Mouse (Mus musculus): ENCODE results near the gene Sh2d5.
A peak's percentile ranks its signal among the peaks of the same experiment; 100 is the strongest.

Sh2d5 gene

GRCm38 (mm10) chr4:138250088-138250960 is at the start of gene Sh2d5, which contains the start of gene Kif17:
TSS of gene Sh2d5 (plus strand) at chr4:138250403.
TSS of gene Kif17 (plus strand) at chr4:138250435.
- DNase-seq (ENCODE audit: low read depth), result peak; percentile 96

GRCm38 (mm10) chr4:138200769-138201168 is 49.4 kb upstream of the Sh2d5 start:
- DNase-seq (ENCODE audit: low read depth), result no peak

GRCm38 (mm10) chr4:138201696-138202095 is 48.5 kb upstream of the Sh2d5 start:
- DNase-seq (ENCODE audit: low read depth), result no peak

DNA sequence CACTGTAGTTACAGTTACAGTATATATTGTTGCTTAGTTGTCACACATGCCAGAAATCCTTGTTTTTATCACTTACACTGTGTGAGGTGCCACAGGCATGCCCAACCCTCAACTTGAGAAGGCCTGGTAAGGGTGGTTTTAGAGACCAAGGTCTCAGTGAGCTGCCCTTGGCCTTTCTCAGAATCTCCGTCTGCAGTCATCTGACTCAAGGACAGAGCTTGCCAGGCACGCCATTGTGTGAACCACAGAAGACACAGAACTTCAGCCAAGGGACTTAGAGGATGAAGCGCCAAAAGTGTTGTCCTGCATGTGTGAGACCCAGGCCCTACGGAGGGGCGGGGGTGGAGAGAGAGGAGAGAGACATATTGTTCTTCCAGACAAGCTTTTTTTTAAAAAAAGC is 40.1 kb upstream of the Sh2d5 start:
- no peak for DNase-seq (ENCODE audit: low read depth)

GRCm38 (mm10) chr4:138213861-138214260 is 36.3 kb upstream of the Sh2d5 start:
- DNase-seq (ENCODE audit: low read depth), result peak; percentile 87

- no peak for DNase-seq (ENCODE audit: low read depth)
These were observed 34.5 kb upstream of the Sh2d5 start for GRCm38 (mm10) chr4:138215671-138216199.

GRCm38 (mm10) chr4:138216200-138216890 is 33.9 kb upstream of the Sh2d5 start, which contains the start of gene Hp1bp3:
TSS of gene Hp1bp3 (plus strand) at chr4:138216296.
- peak; percentile 76 for DNase-seq (ENCODE audit: low read depth)

DNA sequence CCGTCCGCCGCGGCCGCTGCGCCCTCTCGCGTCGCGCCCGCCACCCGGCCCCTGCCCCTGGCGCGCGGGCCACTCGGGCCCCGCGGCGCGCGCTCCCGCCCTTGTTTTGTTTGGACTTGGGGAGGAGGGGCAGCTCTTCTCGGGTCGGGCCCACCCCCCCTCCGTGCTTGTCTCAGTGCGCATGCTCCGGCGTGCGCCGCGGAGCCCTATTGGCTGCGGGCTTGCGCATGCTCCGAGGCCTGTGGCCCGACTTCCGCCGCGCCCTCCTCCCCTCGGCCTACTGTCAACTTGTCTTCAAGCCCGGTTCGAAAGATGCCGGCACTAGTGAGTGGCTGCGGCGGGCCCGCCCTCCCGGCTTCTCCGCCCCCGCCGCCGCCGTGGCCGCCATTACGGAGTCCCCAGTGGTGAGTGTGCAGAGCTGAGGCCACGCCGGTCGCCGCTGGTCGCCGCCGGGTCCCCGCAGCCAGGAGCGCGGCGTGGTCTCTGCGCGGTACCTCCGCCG is 33.3 kb upstream of the Sh2d5 start:
- DNase-seq (ENCODE audit: low read depth), result peak; percentile 98

DNA sequence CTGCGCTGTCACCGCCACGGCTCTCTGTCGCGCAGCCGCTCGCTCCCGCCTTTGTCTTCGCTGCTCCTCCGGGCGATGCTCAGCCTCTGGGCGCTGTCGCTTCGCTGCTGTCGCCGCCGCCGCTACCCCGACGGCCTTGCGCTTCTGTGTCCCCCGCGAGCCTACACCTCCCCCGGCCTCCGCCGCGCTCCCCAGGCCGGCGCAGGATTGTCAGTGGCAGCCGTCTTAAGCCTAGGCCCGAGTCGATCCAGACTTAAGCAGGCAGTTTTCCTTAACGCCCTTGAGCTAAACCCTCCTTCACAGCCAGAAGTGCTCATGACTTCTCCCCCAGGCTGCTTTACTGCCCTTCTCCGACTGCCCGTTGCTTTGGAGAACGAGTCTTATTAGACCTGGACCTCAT is 32.8 kb upstream of the Sh2d5 start:
- peak; percentile 43 for DNase-seq (ENCODE audit: low read depth)

DNA sequence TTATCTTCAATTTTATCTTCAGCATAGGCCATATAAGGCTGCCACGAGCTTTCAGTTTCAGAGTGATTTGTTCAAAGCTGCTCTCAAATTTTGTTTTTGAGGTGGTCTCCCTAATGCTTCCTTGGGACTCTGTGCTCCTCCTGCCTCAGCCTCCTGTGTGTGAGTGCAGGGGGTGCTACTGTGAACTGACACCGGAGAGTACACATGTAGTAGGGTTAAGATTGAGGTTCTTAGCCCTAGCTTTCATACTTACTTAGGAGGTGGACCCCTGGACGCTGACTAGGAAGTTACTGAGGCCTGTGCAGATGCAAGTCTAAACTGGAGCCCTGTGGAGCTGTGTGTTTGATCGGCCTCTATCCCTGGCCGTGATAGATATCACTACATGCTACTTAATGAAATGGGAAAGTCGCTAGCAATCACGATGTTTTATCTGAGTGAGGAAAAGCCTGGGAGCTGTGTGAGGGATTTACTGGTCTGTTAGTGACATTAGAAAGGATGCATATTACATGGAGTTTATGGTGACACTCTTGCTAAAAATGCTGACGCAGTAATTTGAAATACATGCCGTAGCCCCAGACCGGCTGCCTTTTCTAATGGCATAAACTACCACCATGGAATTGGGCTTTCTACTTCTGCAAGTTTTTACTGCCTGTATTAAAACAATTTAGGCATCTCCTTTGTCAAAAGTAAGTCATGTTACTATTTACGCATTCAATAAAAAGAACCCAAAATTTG is 32.1 kb upstream of the Sh2d5 start:
- DNase-seq (ENCODE audit: low read depth), result peak; percentile 51

GRCm38 (mm10) chr4:138219331-138219730 is 30.9 kb upstream of the Sh2d5 start:
- DNase-seq (ENCODE audit: low read depth), result no peak

GRCm38 (mm10) chr4:138220761-138221160 is 29.4 kb upstream of the Sh2d5 start:
- DNase-seq (ENCODE audit: low read depth), result peak; percentile 84

GRCm38 (mm10) chr4:138221406-138221805 is 28.8 kb upstream of the Sh2d5 start:
- DNase-seq (ENCODE audit: low read depth), result peak; percentile 80

GRCm38 (mm10) chr4:138222396-138222795 is 27.8 kb upstream of the Sh2d5 start:
- DNase-seq (ENCODE audit: low read depth), result no peak

GRCm38 (mm10) chr4:138223623-138224022 is 26.6 kb upstream of the Sh2d5 start:
- peak; percentile 78 for DNase-seq (ENCODE audit: low read depth)

DNA sequence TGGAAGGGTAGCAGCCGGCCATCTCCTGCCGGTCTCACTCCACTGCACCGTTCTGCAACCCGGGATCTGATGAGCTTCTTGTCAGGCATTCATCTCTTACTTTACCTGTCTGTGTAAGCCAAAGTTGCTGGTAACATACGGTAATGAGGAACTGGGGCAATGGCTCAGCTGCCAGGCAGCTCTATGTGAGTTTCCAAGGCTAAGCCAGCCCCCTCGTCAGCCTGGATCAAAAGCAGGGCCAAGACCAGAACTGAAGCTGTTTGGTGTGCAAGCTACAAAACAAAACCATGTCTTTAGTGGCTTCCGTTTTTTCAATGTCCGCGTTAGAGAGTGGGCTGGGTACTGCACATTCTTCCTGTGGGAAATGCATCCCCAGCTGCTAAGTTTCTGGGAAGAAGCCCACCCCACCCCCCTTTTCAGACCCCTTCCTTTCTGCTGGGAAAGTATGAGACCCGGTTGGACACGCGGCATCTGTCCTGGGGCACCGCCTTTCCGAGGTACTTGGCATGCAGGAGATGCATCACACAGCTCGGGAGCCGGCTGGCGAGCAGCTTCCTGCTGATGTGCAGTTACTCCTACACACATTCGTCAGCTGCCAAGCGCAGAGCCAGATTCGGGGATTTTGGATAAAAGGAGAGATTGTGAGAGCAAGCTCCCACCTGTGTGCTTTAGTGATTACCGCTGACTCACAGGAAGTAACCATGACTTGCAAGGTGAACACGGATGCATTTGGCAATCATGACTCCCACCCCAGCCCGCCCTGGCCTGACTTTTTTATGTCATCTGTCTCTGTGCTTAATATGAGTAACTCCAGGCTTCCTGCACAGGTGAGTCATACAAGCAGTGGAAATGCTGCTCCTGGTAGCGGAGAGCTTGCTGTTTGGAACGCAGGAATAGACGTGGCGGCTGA is 3.2 kb upstream of the Sh2d5 start:
- DNase-seq (ENCODE audit: low read depth), result peak; percentile 93

GRCm38 (mm10) chr4:138251819-138252218 is 1.6 kb downstream of the Sh2d5 start:
- peak; percentile 89 for DNase-seq (ENCODE audit: low read depth)

DNA sequence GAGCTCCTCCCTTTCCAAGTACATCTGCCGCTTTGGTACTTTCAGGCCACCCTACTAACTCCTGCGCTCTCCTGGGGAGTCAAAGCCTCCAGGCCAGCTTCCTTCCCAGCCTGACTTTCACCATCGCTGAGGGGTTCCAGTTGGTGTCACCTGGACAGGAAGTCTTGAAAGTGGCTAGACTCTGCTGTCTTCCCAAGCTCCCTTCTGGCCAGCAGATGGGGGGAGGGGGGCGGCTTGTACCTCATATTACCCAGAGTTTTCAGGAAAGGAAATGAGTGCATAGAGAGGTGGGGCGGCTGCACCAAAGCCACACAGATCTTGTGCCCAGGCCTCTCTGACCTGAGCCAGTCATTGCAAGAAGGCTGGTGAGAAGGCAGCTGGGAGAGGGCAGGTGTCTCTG is 2.0 kb downstream of the Sh2d5 start:
- DNase-seq (ENCODE audit: low read depth), result no peak

GRCm38 (mm10) chr4:138257116-138257687 is 7.0 kb downstream of the Sh2d5 start:
- peak; percentile 99 for DNase-seq (ENCODE audit: low read depth)

GRCm38 (mm10) chr4:138258663-138259062 is 8.5 kb downstream of the Sh2d5 start:
- DNase-seq (ENCODE audit: low read depth), result peak; percentile 71

All from 416B (cell line).